Mouse (Mus musculus) right cerebral cortex, postnatal 36 days (tissue): ENCODE measurements around the gene Rab3a.
A peak's percentile ranks its signal among the peaks of the same experiment; 100 is the strongest.

Source experiments
- DNase-seq, 2 experiments: peaks; one replicate each; pipeline ENCODE4 v3.0.0; 2022; ENCODE audit warnings: low spot score in 2 of 2, mixed read lengths in 1 of 2

Rab3a gene

GRCm38 (mm10) chr8:70801156-70801555 is 46.7 kb downstream of the Rab3a start:
- DNase-seq = peak; percentile 81 to 85

- no peak for DNase-seq
Observed at GRCm38 (mm10) chr8:70801830-70802229, 47.4 kb downstream of the Rab3a start.

GRCm38 (mm10) chr8:70802786-70803510 is 48.5 kb downstream of the Rab3a start:
- no peak for DNase-seq

DNA sequence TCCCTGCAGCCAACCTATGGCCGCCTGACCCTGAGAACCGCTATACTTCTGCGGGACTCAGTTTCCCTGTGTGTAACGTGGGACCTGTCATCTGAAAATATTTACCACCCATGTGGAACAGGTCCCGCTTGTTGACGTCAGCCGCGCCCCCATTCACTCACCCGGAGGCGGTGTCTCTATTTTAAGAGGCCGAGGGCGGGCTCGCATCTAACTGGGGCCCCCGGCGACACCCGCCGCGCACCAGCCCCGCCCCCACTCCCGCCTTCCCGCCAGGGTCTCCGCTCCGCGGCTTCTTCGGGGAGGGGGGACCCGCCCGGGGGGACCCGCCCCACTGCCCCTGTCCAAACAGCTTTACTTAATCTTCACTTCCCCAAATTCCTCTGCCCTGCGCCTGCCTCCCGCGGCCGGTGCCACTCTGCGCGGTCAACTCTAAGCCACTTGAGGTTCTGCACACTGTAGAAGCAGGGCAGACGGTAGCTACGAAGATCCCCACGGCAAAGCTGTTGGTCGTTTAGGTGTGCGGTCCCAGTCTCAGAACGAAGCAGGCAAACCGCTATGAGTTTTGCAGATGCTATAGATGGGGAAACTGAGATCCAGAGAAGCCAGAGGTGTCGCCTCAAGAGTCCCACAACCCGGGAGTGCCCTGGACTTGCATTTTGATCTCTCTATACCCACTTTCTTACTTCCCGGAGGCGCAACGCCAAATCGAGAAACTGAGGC is 49.4 kb downstream of the Rab3a start:
- DNase-seq = peak; percentile 73 to 85

DNA sequence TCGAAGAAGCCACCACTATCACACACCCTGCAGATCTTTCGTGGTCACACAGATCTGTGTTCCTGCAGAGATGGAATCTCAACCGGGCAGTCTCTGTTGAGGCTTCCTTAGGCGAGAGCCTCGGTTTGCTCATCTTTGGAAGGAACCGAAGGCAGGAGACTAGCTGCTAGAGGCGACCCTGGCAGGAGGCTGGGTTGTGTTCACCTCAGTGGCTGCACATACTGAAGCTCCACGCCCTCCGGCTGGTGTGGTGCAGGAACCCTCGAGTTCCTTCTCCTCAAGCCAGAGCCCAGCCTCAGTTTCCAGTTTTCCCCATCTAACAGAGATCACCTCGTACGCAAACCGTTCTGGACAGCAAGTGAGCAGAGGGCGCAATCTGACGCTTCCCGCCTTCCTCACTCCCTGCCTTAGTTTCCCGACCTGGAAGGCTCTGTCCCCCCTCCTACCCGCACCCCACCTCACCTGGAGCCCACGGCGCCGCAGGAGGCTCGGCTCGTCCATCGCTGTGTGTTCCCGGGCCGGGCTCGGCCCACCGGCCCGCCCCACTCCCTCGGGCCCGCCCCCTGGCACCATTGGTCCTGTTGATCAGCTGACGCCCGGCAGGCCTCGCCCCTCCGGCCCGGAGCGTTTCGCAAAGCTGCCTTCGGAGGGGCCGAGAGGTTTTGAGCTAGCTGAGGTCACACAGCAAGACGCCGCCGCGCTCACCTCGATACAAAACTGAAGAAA is 50.2 kb downstream of the Rab3a start, which contains the start of gene Mast3:
TSS of gene Mast3 (minus strand) at position 574 of the 726 bp plus-strand sequence.
- peak; percentile 73 to 77 for DNase-seq

DNA sequence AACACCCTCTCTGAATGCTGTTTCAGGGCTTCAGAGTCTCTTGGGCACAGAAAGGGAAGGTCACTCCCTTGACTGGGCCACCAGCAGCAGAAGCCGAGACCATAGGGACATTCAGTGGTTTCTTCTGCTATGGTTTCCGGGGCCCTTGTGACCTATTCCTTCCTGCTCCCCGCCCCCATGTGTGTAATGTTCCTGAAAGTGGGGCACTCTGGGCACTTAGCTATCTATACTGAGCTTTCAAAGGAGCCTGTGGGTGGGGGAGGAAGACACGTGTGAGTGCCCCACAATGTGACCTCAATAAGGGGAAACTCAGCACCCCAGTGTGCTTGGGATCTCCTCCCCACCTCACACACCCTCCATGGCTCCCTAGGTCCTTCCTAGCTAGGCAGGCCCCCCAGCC is 52.1 kb downstream of the Rab3a start:
- no peak for DNase-seq

DNA sequence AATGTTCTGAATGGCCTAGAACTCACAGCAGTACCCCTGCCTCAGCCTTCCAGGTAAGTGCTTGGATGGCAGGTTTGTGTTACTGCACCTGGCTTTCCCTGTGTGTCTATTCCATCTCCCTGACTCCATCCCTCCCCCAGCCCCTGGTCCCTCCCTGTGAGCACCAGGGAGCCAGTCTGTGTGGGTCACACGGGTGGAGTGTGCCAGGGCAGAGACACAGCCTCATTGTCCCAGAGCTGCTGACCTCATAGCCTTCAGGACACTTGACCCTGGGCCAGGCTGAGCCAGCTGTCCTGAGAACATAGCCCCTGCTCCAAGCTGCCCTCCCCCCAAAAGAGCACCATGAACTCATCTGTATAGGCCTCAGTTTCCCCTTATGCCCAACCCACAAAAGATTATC is 52.8 kb downstream of the Rab3a start:
- DNase-seq = no peak

GRCm38 (mm10) chr8:70808239-70808638 is 53.8 kb downstream of the Rab3a start, which contains the start of gene Il12rb1:
Il12rb1 (plus strand) TSS chr8:70808449.
- no peak for DNase-seq
